Mouse (Mus musculus): ENCODE measurements around the gene Atg7. TPM values are rescaled to one million over a fixed set of nuclear protein-coding genes. Genes with fewer than 3 reads are reported as not detected.
A peak's percentile ranks its signal among the peaks of the same experiment; 100 is the strongest.

The Atg7 gene
- polyA plus RNA-seq, 1 experiment from 2014 or later: 10.9 TPM

DNA sequence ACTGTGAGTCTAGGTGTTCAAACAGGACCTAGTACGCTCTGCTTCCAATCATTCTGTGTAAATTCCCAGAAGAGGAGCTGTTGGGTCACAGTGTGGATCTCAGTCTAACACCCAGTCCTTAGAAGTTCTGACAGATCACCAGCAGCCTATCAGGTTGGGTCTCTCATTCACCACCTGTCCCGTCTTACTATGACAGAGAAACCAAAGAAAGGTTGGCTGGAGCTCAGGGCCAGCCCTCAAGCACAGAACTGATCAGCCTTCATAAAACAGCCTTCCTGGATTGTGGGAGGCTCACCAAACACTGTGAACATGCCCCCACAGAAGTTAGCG, 230.9 kb downstream of the Atg7 start:
- peaks cover 65% of the 10 kb centered on the region for H3K4me1 ChIP-seq (ENCODE audit: insufficient read depth)
- peak overlapping the region; percentile 53 for H3K4me3 ChIP-seq (ENCODE audit: low read depth, low read length)
- WGBS (ENCODE audit: insufficient replicate concordance): 53% methylated on average over 3 of the region's 3 CpGs
- H3K9ac ChIP-seq (replicated peaks): peak overlapping the region; percentile 70
- no peaks in the 10 kb centered on the region for H3K27me3 ChIP-seq (ENCODE audit: insufficient read depth, low read length)
- ATAC-seq (no peak), DNase-seq (no peak)
- TF ChIP-seq CTCF (IDR thresholded peaks at IDR 0.05; ENCODE audit: low read depth): no peak
- TF ChIP-seq EP300 (IDR thresholded peaks at IDR 0.05; ENCODE audit: low read depth): no peak
- peak overlapping the region; percentile 86 for H3K4me2 ChIP-seq (ENCODE audit: low read depth, low read length)
- H3K36me3 ChIP-seq (replicated peaks; ENCODE audit: insufficient read depth, low read length): no peaks in the 10 kb centered on the region
- peak overlapping the region; percentile 93 for H3K27ac ChIP-seq (ENCODE audit: low read depth)
- no peaks in the 10 kb centered on the region for H3K9me3 ChIP-seq (ENCODE audit: low read length)

DNA sequence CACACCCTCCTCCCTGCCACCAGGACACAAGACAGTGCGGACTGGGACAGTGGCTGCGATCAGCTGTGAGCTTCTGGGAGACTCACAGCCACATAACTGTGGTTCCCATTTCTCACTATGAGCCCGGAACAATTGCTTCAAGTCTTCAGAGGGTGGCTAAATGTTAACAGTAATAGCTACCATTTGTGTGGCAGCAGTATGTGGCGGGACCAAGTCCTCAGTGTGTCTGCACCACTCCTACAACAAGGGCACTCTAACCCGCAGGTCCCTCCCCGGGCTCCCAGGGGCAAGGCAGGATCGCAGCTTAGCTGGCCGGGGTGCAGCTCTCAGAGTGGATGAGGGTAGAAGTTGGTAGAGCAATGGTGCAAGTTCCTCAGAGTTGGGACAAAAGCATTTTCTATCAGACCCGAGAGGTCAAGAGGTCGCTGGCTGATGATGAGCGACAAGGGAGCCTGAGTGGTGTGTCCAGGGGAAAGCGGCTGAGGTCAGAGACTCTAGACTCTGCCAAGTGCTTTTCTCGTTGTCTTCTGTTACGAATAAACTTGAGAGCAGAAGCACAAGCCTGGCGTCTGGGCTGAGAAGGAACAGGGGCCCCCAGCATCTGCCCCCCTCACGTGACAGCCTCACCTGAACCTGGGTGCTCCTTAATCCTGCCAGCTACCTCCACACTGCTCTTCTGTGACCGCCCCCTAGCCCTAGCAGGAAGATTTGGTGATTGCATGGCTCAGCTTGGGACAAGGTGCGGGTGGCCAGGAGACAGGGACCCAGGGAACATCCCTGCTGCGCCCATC, 231.4 kb downstream of the Atg7 start:
- H3K4me2 ChIP-seq (ENCODE audit: low read depth, low read length): peak overlapping the region; percentile 86
- no peak for TF ChIP-seq EP300 (IDR thresholded peaks at IDR 0.05; ENCODE audit: low read depth)
- TF ChIP-seq CTCF (IDR thresholded peaks at IDR 0.05; ENCODE audit: low read depth): no peak
- 7% methylated on average over 19 of the region's 19 CpGs for WGBS (ENCODE audit: insufficient replicate concordance)

DNA sequence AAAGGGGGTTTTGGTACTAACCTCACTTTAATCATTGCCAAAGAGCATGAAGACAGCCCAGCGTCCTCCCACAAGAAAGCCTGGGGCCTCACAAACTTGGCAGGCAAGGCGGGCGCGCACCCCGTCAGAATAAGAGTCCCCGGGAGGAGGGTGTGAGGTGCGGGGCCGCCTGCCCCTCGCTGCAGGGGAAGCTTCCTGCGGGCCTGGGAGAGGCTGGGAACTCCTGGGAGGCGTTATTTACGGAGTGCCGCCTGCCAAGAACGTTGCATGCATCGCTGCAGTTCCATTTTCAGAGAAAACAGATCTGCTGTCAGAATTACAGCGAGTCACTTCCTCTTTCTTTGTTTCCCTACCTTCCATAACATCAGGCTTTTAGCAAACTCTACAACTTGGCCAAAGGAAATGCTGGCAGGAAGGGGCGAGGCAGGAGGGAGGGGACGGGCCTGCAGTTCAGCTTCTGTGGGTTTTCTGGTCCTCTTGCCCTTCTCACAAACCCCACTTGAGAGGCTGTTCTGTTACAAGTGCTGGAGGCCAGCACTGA, 232.2 kb downstream of the Atg7 start:
- no peaks in the 10 kb centered on the region for H3K36me3 ChIP-seq (replicated peaks; ENCODE audit: insufficient read depth, low read length)
- peaks cover 67% of the 10 kb centered on the region for H3K4me1 ChIP-seq (ENCODE audit: insufficient read depth)
- no peaks in the 10 kb centered on the region for H3K27me3 ChIP-seq (ENCODE audit: insufficient read depth, low read length)
- TF ChIP-seq CTCF (IDR thresholded peaks at IDR 0.05; ENCODE audit: low read depth): no peak
- peak; percentile 79; the same call in 1 of the 2 replicates for TF ChIP-seq EP300 (IDR thresholded peaks at IDR 0.05; ENCODE audit: low read depth)
- H3K27ac ChIP-seq (ENCODE audit: low read depth): peak overlapping the region; percentile 93
- peak overlapping the region; percentile 53 for H3K4me3 ChIP-seq (ENCODE audit: low read depth, low read length)
- peak overlapping the region; percentile 86 for H3K4me2 ChIP-seq (ENCODE audit: low read depth, low read length)
- ATAC-seq (peak; percentile 85), DNase-seq (peak; percentile 92)
- H3K9ac ChIP-seq (replicated peaks): peak overlapping the region; percentile 70; the same call in 1 of the 2 replicates
- under 1% methylated on average over 18 of the region's 18 CpGs for WGBS (ENCODE audit: insufficient replicate concordance)
- H3K9me3 ChIP-seq (ENCODE audit: low read length): no peaks in the 10 kb centered on the region

More for the DNA sequence above, 231.4 kb downstream of the Atg7 start:
- Histone ChIP-seq H3K9me3 (ENCODE audit: low read length) (no peaks in the 10 kb centered on the region), H3K4me1 (ENCODE audit: insufficient read depth) (peaks cover 67% of the 10 kb centered on the region), H3K9ac (replicated peaks) (peak overlapping the region; percentile 70), H3K4me3 (ENCODE audit: low read depth, low read length) (peak overlapping the region; percentile 53), H3K27ac (ENCODE audit: low read depth) (peak overlapping the region; percentile 93), H3K27me3 (ENCODE audit: insufficient read depth, low read length) (no peaks in the 10 kb centered on the region), H3K36me3 (replicated peaks; ENCODE audit: insufficient read depth, low read length) (no peaks in the 10 kb centered on the region)
- peak; percentile 29 for ATAC-seq
- peak; percentile 44 for DNase-seq

DNA sequence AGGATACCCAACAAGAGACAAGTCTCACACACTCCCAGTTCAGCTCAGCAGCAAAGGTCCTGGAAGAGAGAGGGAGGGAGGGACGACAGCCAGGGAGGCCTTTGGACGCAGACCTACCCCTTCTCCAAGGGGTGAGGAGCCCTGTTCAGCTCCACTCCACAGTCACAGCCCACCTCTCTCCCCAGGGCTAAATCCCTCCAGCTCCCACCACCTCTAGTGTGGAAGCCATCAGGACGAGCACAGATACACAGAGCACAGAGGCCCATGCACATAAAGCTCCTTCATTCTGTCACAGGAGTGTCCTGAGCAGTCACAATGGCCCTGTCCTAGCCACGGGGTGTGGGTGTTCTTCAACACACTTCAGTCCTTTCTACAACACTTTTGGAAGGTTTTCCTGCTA, 233.1 kb downstream of the Atg7 start:
- Histone ChIP-seq H3K4me3 (ENCODE audit: low read depth, low read length) (no peak overlapping the region), H3K4me1 (ENCODE audit: insufficient read depth) (peaks cover 73% of the 10 kb centered on the region), H3K4me2 (ENCODE audit: low read depth, low read length) (no peak overlapping the region), H3K27me3 (ENCODE audit: insufficient read depth, low read length) (no peaks in the 10 kb centered on the region), H3K27ac (ENCODE audit: low read depth) (peak overlapping the region; percentile 93), H3K36me3 (replicated peaks; ENCODE audit: insufficient read depth, low read length) (no peaks in the 10 kb centered on the region), H3K9ac (replicated peaks) (0 out of 2 replicates have a peak overlapping the region, but pooled peaks have one; percentile 17), H3K9me3 (ENCODE audit: low read length) (no peaks in the 10 kb centered on the region)
- DNase-seq: no peak
- WGBS (ENCODE audit: insufficient replicate concordance): 40% methylated on average over 4 of the region's 4 CpGs
- no peak for TF ChIP-seq EP300 (IDR thresholded peaks at IDR 0.05; ENCODE audit: low read depth)
- no peak for TF ChIP-seq CTCF (IDR thresholded peaks at IDR 0.05; ENCODE audit: low read depth)
- no peak for ATAC-seq

DNA sequence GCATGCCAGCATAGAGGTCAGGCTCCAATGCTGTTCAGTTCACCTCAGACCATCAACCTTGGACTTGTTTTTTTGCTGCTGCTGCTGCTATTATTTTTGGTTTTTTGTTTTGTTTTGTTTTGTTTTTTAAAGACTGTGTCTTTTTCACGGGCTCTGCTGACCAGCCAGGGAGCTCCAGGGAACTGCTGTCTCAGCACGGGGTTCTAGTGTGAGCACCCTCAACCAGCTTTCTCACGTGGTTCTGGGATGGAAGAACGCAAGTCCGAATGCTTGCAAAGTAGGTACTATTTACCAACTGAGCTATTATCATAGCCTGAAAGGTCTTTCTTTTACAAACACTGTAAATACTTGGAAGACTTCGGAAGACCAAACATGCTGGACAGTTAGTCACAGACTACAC, 233.6 kb downstream of the Atg7 start:
- H3K9me3 ChIP-seq (ENCODE audit: low read length): no peaks in the 10 kb centered on the region
- ATAC-seq: no peak
- WGBS (ENCODE audit: insufficient replicate concordance): 57% methylated on average over 6 of the region's 6 CpGs
- peak overlapping the region; percentile 93 for H3K27ac ChIP-seq (ENCODE audit: low read depth)
- no peak overlapping the region for H3K4me2 ChIP-seq (ENCODE audit: low read depth, low read length)
- no peak overlapping the region for H3K9ac ChIP-seq (replicated peaks)
- no peak for DNase-seq
- peaks cover 73% of the 10 kb centered on the region for H3K4me1 ChIP-seq (ENCODE audit: insufficient read depth)
- no peak for TF ChIP-seq EP300 (IDR thresholded peaks at IDR 0.05; ENCODE audit: low read depth)
- no peak for TF ChIP-seq CTCF (IDR thresholded peaks at IDR 0.05; ENCODE audit: low read depth)
- H3K36me3 ChIP-seq (replicated peaks; ENCODE audit: insufficient read depth, low read length): no peaks in the 10 kb centered on the region
- no peaks in the 10 kb centered on the region for H3K27me3 ChIP-seq (ENCODE audit: insufficient read depth, low read length)
- no peak overlapping the region for H3K4me3 ChIP-seq (ENCODE audit: low read depth, low read length)

GRCm38 (mm10) chr6:114878841-114879520, 236.1 kb downstream of the Atg7 start:
- Histone ChIP-seq H3K36me3 (replicated peaks; ENCODE audit: insufficient read depth, low read length) (no peaks in the 10 kb centered on the region), H3K4me1 (ENCODE audit: insufficient read depth) (peaks cover 72% of the 10 kb centered on the region), H3K4me2 (ENCODE audit: low read depth, low read length) (no peak overlapping the region; the same call in 1 of the 2 replicates), H3K27me3 (ENCODE audit: insufficient read depth, low read length) (no peaks in the 10 kb centered on the region), H3K9me3 (ENCODE audit: low read length) (no peaks in the 10 kb centered on the region), H3K4me3 (ENCODE audit: low read depth, low read length) (no peak overlapping the region), H3K9ac (replicated peaks) (no peak overlapping the region), H3K27ac (ENCODE audit: low read depth) (peak overlapping the region; percentile 72)
- peak; percentile 72 for DNase-seq
- peak; percentile 46 for ATAC-seq
- 72% methylated on average over 19 of the region's 19 CpGs for WGBS (ENCODE audit: insufficient replicate concordance)
- no peak for TF ChIP-seq CTCF (IDR thresholded peaks at IDR 0.05; ENCODE audit: low read depth)
- TF ChIP-seq EP300 (IDR thresholded peaks at IDR 0.05; ENCODE audit: low read depth): no peak
